Mouse (Mus musculus): ENCODE measurements around the gene Higd1a.

Higd1a gene

DNA sequence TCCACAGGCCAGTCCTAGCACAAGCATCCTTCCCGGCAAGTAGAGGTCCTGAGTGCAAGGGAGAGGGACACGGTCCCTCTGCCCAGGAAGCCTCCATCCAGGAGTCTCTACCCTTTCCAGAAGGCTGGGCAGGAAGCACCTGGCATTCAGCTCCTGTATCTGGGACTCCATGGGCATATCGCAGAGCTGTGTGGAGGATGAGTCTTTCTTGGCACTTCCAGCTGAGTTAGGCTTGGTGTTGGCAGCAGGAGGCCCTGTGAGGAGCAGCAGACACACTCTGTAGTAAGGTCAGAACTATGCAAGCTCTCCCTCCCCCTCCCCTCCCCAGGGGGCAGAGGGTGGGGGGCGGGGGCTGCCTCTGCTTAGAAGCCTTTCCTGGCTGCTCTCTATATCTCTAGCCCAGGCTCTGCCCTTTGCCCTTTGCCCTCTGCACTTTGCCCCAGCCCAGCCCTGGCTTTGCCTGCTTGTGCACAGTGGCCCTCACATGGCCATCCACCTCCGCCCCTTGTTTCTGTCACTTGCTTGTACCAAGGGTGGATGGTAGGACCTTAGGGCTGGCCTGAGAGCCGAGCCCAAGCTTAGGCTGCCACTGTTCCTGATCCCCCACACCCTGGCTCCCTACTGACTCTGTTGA is 59.2 kb downstream of the Higd1a start:
- DNase-seq (ENCODE audit: low read depth, low spot score) = no peak

All from WW6 (cell line).